Mouse (Mus musculus) ES-E14 (cell line): ENCODE results near the gene Fam104a. TPM values are rescaled to one million over a fixed set of nuclear protein-coding genes. Genes with fewer than 3 reads are reported as not detected.

Experiments
- DNase-seq: peaks from one replicate; pipeline ENCODE4 v3.0.0-alpha.2; 2013; ENCODE audit warnings: low read depth, low spot score
- H3K27ac ChIP-seq: 2 replicates; pipeline ENCODE4 v1.5.1; 2012; ENCODE audit warnings: low read depth, mild to moderate bottlenecking, low read length, moderate library complexity, mixed read lengths; ENCODE audit not compliant: poor library complexity, insufficient read depth, severe bottlenecking
- H3K36me3 ChIP-seq: 2 replicates; pipeline ENCODE4 v1.6.1; 2012; ENCODE audit warnings: mild to moderate bottlenecking, low read length, moderate library complexity, mixed read lengths; ENCODE audit not compliant: control insufficient read depth, poor library complexity, insufficient read depth, severe bottlenecking
- H3K4me1 ChIP-seq, 2 experiments: fragments of 150-350 bp in 1 of 2; sonication (generic) in 1 of 2; 2 replicates each; pipeline ENCODE4 v1.6.1; 2012; ENCODE audit warnings: low read length in 2 of 2, mild to moderate bottlenecking in 1 of 2, mixed read lengths in 1 of 2; ENCODE audit not compliant: control insufficient read depth in 2 of 2, insufficient read depth in 2 of 2, poor library complexity in 1 of 2
- H3K4me3 ChIP-seq, 2 experiments: fragments of 150-350 bp in 1 of 2; sonication (generic) in 1 of 2; 2 replicates each; pipeline ENCODE4 v1.5.1; 2012; ENCODE audit warnings: low read length in 2 of 2, low read depth in 1 of 2, mild to moderate bottlenecking in 1 of 2, mixed read lengths in 1 of 2; ENCODE audit not compliant: insufficient read depth in 1 of 2, poor library complexity in 1 of 2, severe bottlenecking in 1 of 2
- H3K9ac ChIP-seq: 2 replicates; pipeline ENCODE4 v1.6.1; 2012; ENCODE audit warnings: low read depth, mild to moderate bottlenecking, low read length, mixed read lengths; ENCODE audit not compliant: poor library complexity, insufficient read depth, severe bottlenecking
- H3K9me3 ChIP-seq: fragments of 150-350 bp; sonication (generic); 2 replicates; pipeline ENCODE4 v1.6.1; 2012; ENCODE audit warnings: low read depth, mild to moderate bottlenecking, low read length; ENCODE audit not compliant: control insufficient read depth, insufficient read depth
- CHD2 ChIP-seq: IDR thresholded peaks from 2 replicates; pipeline ENCODE4 v1.6.1; 2014; ENCODE audit warnings: mild to moderate bottlenecking, low read depth, low read length, inconsistent platforms
- HCFC1 ChIP-seq: IDR thresholded peaks from 2 replicates; pipeline ENCODE4 v1.6.1; 2012; ENCODE audit warnings: low read length, inconsistent platforms, borderline replicate concordance; ENCODE audit not compliant: insufficient read depth
- MAFK ChIP-seq: IDR thresholded peaks from 2 replicates; pipeline ENCODE4 v1.6.1; 2014; ENCODE audit warnings: mild to moderate bottlenecking, low read depth, low read length, inconsistent platforms; ENCODE audit not compliant: insufficient read depth
- ZC3H11A ChIP-seq: IDR thresholded peaks from 2 replicates; pipeline ENCODE4 v1.6.1; 2012; ENCODE audit warnings: low read depth, mild to moderate bottlenecking, inconsistent platforms, low read length, borderline replicate concordance
- ZNF384 ChIP-seq: IDR thresholded peaks from 2 replicates; pipeline ENCODE4 v1.6.1; 2012; ENCODE audit warnings: low read depth, low read length, inconsistent platforms
- in situ Hi-C, 2 experiments: fragments of 600-800 bp; cut with MboI; formaldehyde crosslinking; loops; one replicate each; pipeline ENCODE4 v1.15.1; 2025; ENCODE audit warnings: low sequenced_read_pairs in 2 of 2, inconsistent platforms in 1 of 2; ENCODE audit not compliant: unreplicated experiment in 2 of 2
- total RNA-seq: library from RNA; depleted of rRNA; stranded (reverse); fragments of 300-350 nt; gene quantifications from 2 replicates; pipeline ENCODE4 v1.2.3, GENCODE M21; 2012

The Fam104a gene
- total RNA-seq, 1 experiment, result 18.0 TPM

DNA sequence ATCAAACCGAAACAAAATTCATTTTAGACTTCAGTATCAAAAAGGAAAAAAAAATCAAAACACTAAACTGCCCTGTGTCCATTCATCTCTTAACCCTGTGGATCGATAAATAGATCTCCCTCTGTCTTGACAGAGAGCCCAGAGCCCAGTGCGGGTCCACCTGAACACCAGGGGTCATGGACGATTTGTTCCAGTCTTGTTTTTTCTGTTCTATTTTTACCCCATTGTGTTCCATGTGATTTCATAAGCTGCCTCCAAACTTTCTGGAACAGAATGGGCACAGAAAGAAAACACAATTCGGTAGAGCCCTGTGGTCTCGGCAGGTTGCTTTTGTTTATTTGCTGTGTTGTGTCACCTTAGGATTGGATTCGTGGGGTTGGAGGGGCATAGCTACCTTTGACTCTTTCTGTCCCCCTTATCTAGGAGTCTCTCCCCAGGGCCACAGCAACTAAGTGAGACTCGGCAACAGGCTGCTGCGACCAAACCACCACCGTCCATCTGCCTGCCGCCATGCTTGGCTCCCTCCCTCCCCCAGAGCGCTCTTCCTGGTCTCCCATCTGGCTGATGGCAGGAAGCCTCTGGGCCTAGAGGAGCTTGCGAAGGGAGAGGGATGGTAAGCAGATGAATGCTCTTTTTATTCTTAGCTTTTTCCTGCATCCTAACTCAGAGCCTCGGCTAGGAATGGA lies 38.6 kb upstream of the Fam104a start:
- no peak for DNase-seq
- peaks cover 14% of the 10 kb centered on the region for H3K36me3 ChIP-seq
- H3K9ac ChIP-seq, result no peak overlapping the region
- H3K4me1 ChIP-seq, result peaks cover 2 to 4% of the 10 kb centered on the region in 2 experiments; a peak in 1 of 4 replicates
- no peaks in the 10 kb centered on the region for H3K9me3 ChIP-seq
- in situ Hi-C loops, result no loop called here
- TF ChIP-seq ZNF384 (no peak), ZC3H11A (no peak), HCFC1 (no peak), CHD2 (no peak), MAFK (no peak)
- H3K27ac ChIP-seq, result no peak overlapping the region
- H3K4me3 ChIP-seq, result peak overlapping the region; percentile 13 to 43; a peak in 3 of 4 replicates

DNA sequence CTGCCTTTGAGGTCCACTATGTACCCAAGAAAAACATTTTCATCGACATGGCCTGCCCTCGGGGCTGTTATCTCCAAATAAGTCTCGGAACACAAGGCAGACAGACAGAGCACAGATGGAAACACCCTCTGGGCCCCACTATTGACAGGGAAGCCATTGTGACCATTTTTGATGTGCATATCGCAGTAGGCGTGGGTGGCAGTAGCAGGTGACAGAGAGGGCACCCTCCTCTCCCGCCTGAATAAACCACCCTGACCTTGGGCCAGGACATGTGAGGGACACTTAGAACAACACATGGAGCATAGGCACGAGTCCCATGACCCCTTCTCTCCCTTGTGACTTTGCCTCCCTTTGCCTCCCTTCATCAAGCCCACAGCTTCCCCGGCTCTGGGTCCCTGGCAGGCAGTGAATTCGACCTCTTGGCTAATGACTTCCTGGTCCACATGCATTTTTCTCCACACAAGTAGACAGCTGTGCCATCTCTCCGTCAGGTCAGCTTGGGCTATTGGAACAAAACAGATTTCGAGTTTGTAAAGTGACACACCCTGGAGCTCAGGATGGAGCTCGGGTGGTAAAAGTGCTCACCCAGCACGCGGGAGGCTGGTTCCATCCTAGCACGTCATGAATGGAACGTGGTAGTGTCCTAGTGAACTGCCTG lies 33.9 kb upstream of the Fam104a start:
- Histone ChIP-seq H3K27ac (no peak overlapping the region), H3K36me3 (no peaks in the 10 kb centered on the region), H3K9me3 (no peaks in the 10 kb centered on the region), H3K9ac (no peak overlapping the region), H3K4me3 (no peak overlapping the region), H3K4me1 (peaks cover 2 to 10% of the 10 kb centered on the region in 2 experiments; a peak in 1 of 4 replicates)
- TF ChIP-seq ZC3H11A (no peak), HCFC1 (no peak), CHD2 (no peak), MAFK (no peak), ZNF384 (no peak)
- DNase-seq, result no peak
- in situ Hi-C loops, result no loop called here

DNA sequence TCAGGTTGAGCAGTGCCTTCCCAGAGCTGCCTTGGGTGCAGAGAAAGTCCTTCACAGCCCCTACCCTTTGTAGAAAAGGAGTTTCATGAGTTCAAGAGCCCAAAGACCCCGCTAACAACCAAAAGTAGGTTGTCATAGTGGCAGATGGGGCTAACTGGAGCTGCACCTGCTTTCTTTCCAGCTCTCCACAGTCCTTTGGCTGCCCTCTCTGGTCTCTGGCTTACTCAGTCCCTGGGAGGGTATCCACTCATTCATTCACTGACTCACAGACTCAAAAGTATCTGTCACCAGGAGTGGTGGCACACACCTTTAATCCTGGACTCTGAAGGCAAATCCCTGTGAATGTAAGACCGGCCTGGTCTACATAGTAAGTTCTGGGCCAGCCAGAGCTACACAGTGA lies 32.2 kb upstream of the Fam104a start:
- TF ChIP-seq MAFK (no peak), ZC3H11A (no peak), ZNF384 (no peak), CHD2 (no peak), HCFC1 (no peak)
- in situ Hi-C loops, result no loop called here
- no peak overlapping the region for H3K9ac ChIP-seq
- H3K27ac ChIP-seq, result no peak overlapping the region
- H3K36me3 ChIP-seq, result no peaks in the 10 kb centered on the region
- H3K4me1 ChIP-seq, result peaks cover 3 to 16% of the 10 kb centered on the region in 2 experiments; a peak in 3 of 4 replicates
- H3K9me3 ChIP-seq, result no peaks in the 10 kb centered on the region
- H3K4me3 ChIP-seq, result no peak overlapping the region
- DNase-seq, result no peak

DNA sequence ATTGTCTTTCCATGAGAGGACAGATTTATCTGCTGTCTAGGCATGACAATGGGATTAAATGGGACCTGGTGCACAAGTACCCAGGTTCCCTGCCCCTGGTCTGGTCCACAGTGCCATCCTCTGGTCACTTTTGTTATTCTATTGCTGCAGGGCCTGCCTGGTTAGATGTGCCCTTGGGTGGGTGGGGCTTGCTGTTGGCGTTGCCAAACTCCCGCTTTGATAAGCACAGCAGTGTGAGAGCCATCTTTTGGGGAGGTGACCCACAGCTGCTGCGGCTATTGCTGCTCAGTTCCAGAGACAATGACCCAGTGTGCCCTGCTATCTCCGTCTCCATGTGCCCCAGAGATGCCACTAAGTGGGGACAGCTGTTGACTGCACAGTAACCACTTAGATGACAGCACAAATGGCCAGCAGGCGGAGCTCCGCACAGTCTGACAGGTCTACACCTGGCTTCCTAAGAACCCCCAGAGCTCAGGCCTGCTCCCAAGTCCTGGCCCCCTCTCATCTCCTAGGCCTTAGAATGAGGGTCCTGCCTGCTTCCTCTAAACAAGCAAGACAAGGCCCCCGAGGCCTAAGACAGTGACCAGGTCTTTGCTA lies 31.2 kb upstream of the Fam104a start:
- in situ Hi-C loops, result no loop called here
- DNase-seq, result no peak
- H3K4me1 ChIP-seq, result peaks cover 5 to 20% of the 10 kb centered on the region in 2 experiments; a peak in 3 of 4 replicates
- H3K9me3 ChIP-seq, result no peaks in the 10 kb centered on the region
- H3K27ac ChIP-seq, result no peak overlapping the region
- no peaks in the 10 kb centered on the region for H3K36me3 ChIP-seq
- H3K9ac ChIP-seq, result no peak overlapping the region
- TF ChIP-seq CHD2 (no peak), HCFC1 (no peak), ZC3H11A (no peak), MAFK (no peak), ZNF384 (no peak)
- no peak overlapping the region for H3K4me3 ChIP-seq
